Mouse (Mus musculus) heart, embryonic 13.5 days (tissue): ENCODE data around the gene Bcap31. TPM values are rescaled to one million over a fixed set of nuclear protein-coding genes. Genes with fewer than 3 reads are reported as not detected.

Experiments
- ATAC-seq: fragments of 200-750 bp; cut with Nextera tagmentation; 2 replicates; pipeline ENCODE4 v1.8.0; 2017; ENCODE audit warnings: moderate TSS enrichment; ENCODE audit not compliant: insufficient number of reproducible peaks, low FRiP score, low TSS enrichment; ENCODE audit errors: extremely low read depth
- H3K27ac ChIP-seq: fragments of 300-500 bp; sonication (generic); replicated peaks from 2 replicates; pipeline ENCODE4 v1.5.1; 2015; ENCODE audit warnings: moderate library complexity, mild to moderate bottlenecking, inconsistent platforms
- H3K27me3 ChIP-seq: fragments of 300-500 bp; sonication (generic); replicated peaks from 2 replicates; pipeline ENCODE4 v1.6.1; 2015; ENCODE audit warnings: mild to moderate bottlenecking, inconsistent platforms
- H3K36me3 ChIP-seq: fragments of 300-500 bp; sonication (generic); 2 replicates; pipeline ENCODE4 v1.6.1; 2015; ENCODE audit warnings: mild to moderate bottlenecking, inconsistent platforms
- H3K4me1 ChIP-seq: fragments of 300-500 bp; sonication (generic); 2 replicates; pipeline ENCODE4 v1.6.1; 2015; ENCODE audit warnings: inconsistent platforms
- H3K4me2 ChIP-seq: fragments of 300-500 bp; sonication (generic); 2 replicates; pipeline ENCODE4 v1.6.1; 2015; ENCODE audit warnings: inconsistent platforms, mild to moderate bottlenecking, moderate library complexity
- H3K4me3 ChIP-seq: fragments of 300-500 bp; sonication (generic); 2 replicates; pipeline ENCODE4 v1.5.1; 2015; ENCODE audit warnings: moderate library complexity, mild to moderate bottlenecking, inconsistent platforms
- H3K9ac ChIP-seq: fragments of 300-500 bp; sonication (generic); 2 replicates; pipeline ENCODE4 v1.6.1; 2015; ENCODE audit warnings: inconsistent platforms, mild to moderate bottlenecking, moderate library complexity
- H3K9me3 ChIP-seq: fragments of 300-500 bp; sonication (generic); 2 replicates; pipeline ENCODE4 v1.6.1; 2016; ENCODE audit warnings: inconsistent platforms
- WGBS: fragments of 180-500 bp; shearing (Covaris S2); methylation state at CpG from one replicate; pipeline ENCODE4 v1.1.7; 2015; ENCODE audit warnings: mixed read lengths; 5-methylcytosine and 5-hydroxymethylcytosine counted together
- polyA plus RNA-seq: library from polyadenylated mRNA; unstranded; fragments of >200 nt; fragmentation: Nextera tagmentation; extraction: Ambion mirVana; gene quantifications from 2 replicates; pipeline ENCODE4 v1.2.1, GENCODE M21; 2015

Bcap31 gene
- polyA plus RNA-seq, 1 experiment from 2014 or later = 166 TPM

DNA sequence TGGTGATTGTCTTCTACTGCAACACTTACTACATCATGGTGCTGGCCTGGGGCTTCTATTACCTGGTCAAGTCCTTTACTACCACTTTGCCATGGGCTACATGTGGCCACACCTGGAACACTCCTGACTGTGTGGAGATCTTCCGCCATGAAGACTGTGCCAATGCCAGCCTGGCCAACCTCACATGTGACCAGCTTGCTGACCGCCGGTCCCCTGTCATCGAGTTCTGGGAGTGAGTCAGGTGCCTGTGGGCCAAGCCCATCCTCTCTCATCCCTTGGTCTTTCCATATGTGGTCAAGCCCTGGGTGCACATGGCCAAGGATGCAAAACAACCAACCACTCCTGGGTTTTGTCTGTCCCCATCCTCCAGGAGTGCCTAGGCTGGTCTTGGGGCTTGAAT lies 39.3 kb downstream of the Bcap31 start:
- WGBS = 82% methylated on average over 4 of the region's 4 CpGs
- Histone ChIP-seq H3K4me1 (peaks cover 18% of the 10 kb centered on the region), H3K27ac (no peak overlapping the region), H3K4me2 (no peak overlapping the region), H3K36me3 (peaks cover 57% of the 10 kb centered on the region), H3K27me3 (peaks cover 10% of the 10 kb centered on the region; the same call in 1 of the 2 replicates), H3K9ac (no peak overlapping the region), H3K4me3 (no peak overlapping the region), H3K9me3 (no peaks in the 10 kb centered on the region)
- ATAC-seq = no peak

GRCm38 (mm10) chrX:73675231-73675630 lies 40.7 kb downstream of the Bcap31 start:
- ATAC-seq = no peak
- Histone ChIP-seq H3K27me3 (peaks cover 10% of the 10 kb centered on the region; the same call in 1 of the 2 replicates), H3K4me1 (peaks cover 18% of the 10 kb centered on the region), H3K9ac (peak overlapping the region; percentile 89), H3K4me3 (peak overlapping the region; percentile 69), H3K9me3 (no peaks in the 10 kb centered on the region), H3K36me3 (peaks cover 43% of the 10 kb centered on the region), H3K4me2 (peak overlapping the region; percentile 73), H3K27ac (no peak overlapping the region)
- 63% methylated on average over 2 of the region's 2 CpGs for WGBS

DNA sequence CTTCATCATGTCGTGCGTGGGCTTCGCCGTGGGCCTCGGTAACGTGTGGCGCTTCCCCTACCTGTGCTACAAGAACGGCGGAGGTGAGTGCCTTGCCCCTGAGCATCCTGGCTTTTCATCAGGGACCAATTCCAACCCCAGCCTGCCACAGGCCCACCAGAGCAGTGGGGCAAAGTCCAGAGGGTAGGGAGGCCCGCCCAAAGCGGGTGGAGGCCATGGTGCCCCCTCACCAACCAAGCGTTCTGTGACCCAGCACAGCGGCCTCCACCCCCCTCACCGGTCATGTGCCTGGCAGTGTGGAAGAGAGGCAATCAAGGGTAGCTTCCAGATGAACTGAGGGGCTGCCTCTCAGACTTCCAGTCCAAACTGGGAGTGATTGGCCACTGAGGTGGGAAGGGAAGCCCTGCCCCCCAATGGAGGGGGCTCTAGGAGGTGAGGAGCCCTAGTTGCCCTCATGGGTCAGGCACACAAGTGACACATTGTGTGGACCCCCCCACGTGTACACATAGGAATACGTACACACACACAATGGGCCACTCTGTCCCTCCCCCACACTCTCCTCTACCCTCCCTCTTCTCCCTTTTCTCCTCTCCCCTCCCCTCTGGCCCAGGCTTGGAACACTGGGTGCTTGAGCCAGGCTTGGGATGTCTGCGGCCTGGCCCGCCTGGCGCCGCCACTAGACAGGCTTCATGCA lies 41.9 kb downstream of the Bcap31 start:
- 19% methylated on average over 20 of the region's 20 CpGs for WGBS
- ATAC-seq = peak; percentile 34; the same call in 1 of the 2 replicates
- Histone ChIP-seq H3K27me3 (peaks cover 10% of the 10 kb centered on the region; the same call in 1 of the 2 replicates), H3K27ac (peak overlapping the region; percentile 75), H3K4me1 (peaks cover 18% of the 10 kb centered on the region), H3K9ac (peak overlapping the region; percentile 89), H3K4me2 (peak overlapping the region; percentile 73), H3K4me3 (peak overlapping the region; percentile 69), H3K36me3 (peaks cover 32% of the 10 kb centered on the region), H3K9me3 (no peaks in the 10 kb centered on the region)

GRCm38 (mm10) chrX:73673619-73673967 lies 42.4 kb downstream of the Bcap31 start:
- WGBS = 6% methylated on average over 22 of the region's 42 CpGs
- peaks cover 10% of the 10 kb centered on the region; the same call in 1 of the 2 replicates for H3K27me3 ChIP-seq
- peak overlapping the region; percentile 75 for H3K27ac ChIP-seq
- ATAC-seq = no peak
- H3K4me1 ChIP-seq = peaks cover 18% of the 10 kb centered on the region
- H3K9ac ChIP-seq = peak overlapping the region; percentile 89
- no peaks in the 10 kb centered on the region for H3K9me3 ChIP-seq
- H3K36me3 ChIP-seq = peaks cover 26% of the 10 kb centered on the region
- peak overlapping the region; percentile 73 for H3K4me2 ChIP-seq
- peak overlapping the region; percentile 69 for H3K4me3 ChIP-seq

GRCm38 (mm10) chrX:73672879-73673618 lies 42.9 kb downstream of the Bcap31 start, which contains the start of gene Slc6a8:
Gene Slc6a8 (plus strand): TSS chrX:73673150.
- Histone ChIP-seq H3K9ac (peak within 1 kb of the TSS; percentile 89), H3K4me3 (peak within 1 kb of the TSS; percentile 69), H3K27me3 (peaks cover 10% of the 10 kb centered on the region; the same call in 1 of the 2 replicates), H3K4me2 (peak within 1 kb of the TSS; percentile 73), H3K9me3 (no peaks in the 10 kb centered on the region), H3K36me3 (peaks cover 21% of the 10 kb centered on the region), H3K27ac (peak within 1 kb of the TSS; percentile 75), H3K4me1 (peaks cover 18% of the 10 kb centered on the region)
- 11% methylated on average over 7 of the region's 72 CpGs for WGBS
- ATAC-seq = peak; percentile 62

DNA sequence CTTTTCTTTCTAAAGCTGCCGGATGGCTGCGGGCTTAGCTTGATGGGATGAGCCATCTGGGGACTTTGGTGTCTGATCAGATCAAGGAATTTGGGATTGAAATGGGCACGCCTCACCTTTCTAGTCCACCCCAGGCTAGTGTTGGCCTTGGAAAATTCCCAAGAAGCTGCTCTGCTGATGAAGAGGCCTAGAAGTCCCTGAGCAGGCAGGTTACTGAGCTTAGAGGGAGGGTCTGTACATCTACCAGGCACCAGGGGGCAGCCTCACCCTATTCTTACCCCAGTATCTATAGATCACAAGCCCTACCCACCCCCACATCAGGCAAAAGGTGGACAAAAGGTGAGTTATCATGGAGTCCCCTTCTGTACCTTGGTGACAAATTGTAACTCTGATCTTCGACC lies 43.9 kb downstream of the Bcap31 start:
- H3K27me3 ChIP-seq = peaks cover 10% of the 10 kb centered on the region; the same call in 1 of the 2 replicates
- 0 out of 2 replicates have a peak overlapping the region, but pooled peaks have one; percentile 73 for H3K4me2 ChIP-seq
- H3K36me3 ChIP-seq = peaks cover 12% of the 10 kb centered on the region
- 47% methylated on average over 4 of the region's 4 CpGs for WGBS
- peaks cover 18% of the 10 kb centered on the region for H3K4me1 ChIP-seq
- no peak overlapping the region for H3K9ac ChIP-seq
- H3K9me3 ChIP-seq = no peaks in the 10 kb centered on the region
- no peak overlapping the region for H3K27ac ChIP-seq
- ATAC-seq = no peak
- H3K4me3 ChIP-seq = no peak overlapping the region

DNA sequence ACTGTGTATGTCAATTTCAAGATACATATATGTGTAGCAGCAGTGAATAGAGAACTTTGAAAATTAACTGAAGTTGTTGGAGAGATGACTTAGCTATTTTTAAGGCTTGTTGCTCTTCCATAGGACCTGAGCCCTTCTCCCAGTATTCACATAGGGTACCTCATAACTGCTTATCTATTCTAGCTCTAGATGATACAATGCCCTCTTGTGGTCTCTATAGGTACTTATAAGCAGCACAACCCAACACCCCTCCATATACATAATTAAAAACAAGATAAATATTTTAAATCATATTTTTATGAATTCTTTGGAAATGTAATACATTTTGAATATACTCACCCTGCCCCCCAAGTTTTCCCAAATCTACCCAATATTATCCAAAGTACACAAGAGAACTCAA lies 52.8 kb downstream of the Bcap31 start:
- no peaks in the 10 kb centered on the region for H3K4me1 ChIP-seq
- ATAC-seq = no peak
- H3K4me3 ChIP-seq = no peak overlapping the region
- no peaks in the 10 kb centered on the region for H3K9me3 ChIP-seq
- H3K36me3 ChIP-seq = no peaks in the 10 kb centered on the region
- no peak overlapping the region for H3K4me2 ChIP-seq
- H3K9ac ChIP-seq = no peak overlapping the region
- peaks cover 13% of the 10 kb centered on the region; the same call in 1 of the 2 replicates for H3K27me3 ChIP-seq
- no peak overlapping the region for H3K27ac ChIP-seq

GRCm38 (mm10) chrX:73660284-73660665 lies 55.7 kb downstream of the Bcap31 start:
- Histone ChIP-seq H3K4me1 (no peaks in the 10 kb centered on the region), H3K36me3 (no peaks in the 10 kb centered on the region), H3K9ac (peak overlapping the region; percentile 79), H3K27ac (no peak overlapping the region), H3K4me2 (peak overlapping the region; percentile 78), H3K4me3 (peak overlapping the region; percentile 56), H3K9me3 (no peaks in the 10 kb centered on the region), H3K27me3 (peaks cover 26% of the 10 kb centered on the region)
- WGBS = 63% methylated on average over 3 of the region's 3 CpGs
- no peak for ATAC-seq

- H3K27me3 ChIP-seq = peaks cover 26% of the 10 kb centered on the region
- H3K27ac ChIP-seq = no peak within 1 kb of the TSS
- H3K36me3 ChIP-seq = no peaks in the 10 kb centered on the region
- H3K9ac ChIP-seq = peak within 1 kb of the TSS; percentile 79
- 22% methylated on average over 31 of the region's 57 CpGs for WGBS
- peak within 1 kb of the TSS; percentile 78 for H3K4me2 ChIP-seq
- peak within 1 kb of the TSS; percentile 56 for H3K4me3 ChIP-seq
- ATAC-seq = no peak; the same call in 1 of the 2 replicates
- no peaks in the 10 kb centered on the region for H3K4me1 ChIP-seq
- H3K9me3 ChIP-seq = no peaks in the 10 kb centered on the region
These were observed 56.2 kb downstream of the Bcap31 start, which contains the start of gene Pnck for GRCm38 (mm10) chrX:73659575-73660283. Gene Pnck (minus strand): TSS chrX:73660117.

GRCm38 (mm10) chrX:73658936-73659574 lies 56.9 kb downstream of the Bcap31 start:
- H3K9me3 ChIP-seq = no peaks in the 10 kb centered on the region
- WGBS = 55% methylated on average over 13 of the region's 13 CpGs
- no peak overlapping the region; the same call in 1 of the 2 replicates for H3K9ac ChIP-seq
- no peaks in the 10 kb centered on the region for H3K36me3 ChIP-seq
- H3K4me2 ChIP-seq = peak overlapping the region; percentile 78
- peak overlapping the region; percentile 56 for H3K4me3 ChIP-seq
- H3K27ac ChIP-seq = no peak overlapping the region
- no peak for ATAC-seq
- H3K27me3 ChIP-seq = peaks cover 26% of the 10 kb centered on the region
- H3K4me1 ChIP-seq = no peaks in the 10 kb centered on the region
